Mouse (Mus musculus): ENCODE results near the gene Gzmf. TPM values are rescaled to one million over a fixed set of nuclear protein-coding genes. Genes with fewer than 3 reads are reported as not detected.
A peak's percentile ranks its signal among the peaks of the same experiment; 100 is the strongest.
"Not testable (repeated sequence)": the region's sequence is repeated elsewhere in the genome, so short reads cannot be mapped to it uniquely, and the experiment has no call there.

Gene Gzmf
- total RNA-seq (2021), result not detected
- long read RNA-seq, experiment 1, result 0 reads
- long read RNA-seq, experiment 2, result 0 reads

GRCm38 (mm10) chr14:56211317-56211716 is at the start of gene Gzmf:
Gene Gzmf, minus strand, starts transcription at chr14:56211417.
- intact Hi-C loops (cut with DNase I), result no loop called here
- DNase-seq, result no peak

GRCm38 (mm10) chr14:56240409-56240808 is 29.2 kb upstream of the Gzmf start:
- no peak for DNase-seq
- intact Hi-C loops (cut with DNase I), result no loop called here

- DNase-seq, result no peak
- intact Hi-C loops (cut with DNase I), result no loop called here
These were observed 23.3 kb upstream of the Gzmf start, which contains the start of gene Gzmc for GRCm38 (mm10) chr14:56234556-56234955. Gene Gzmc, minus strand, starts transcription at chr14:56234656.

- no peak for DNase-seq
- intact Hi-C loops (cut with DNase I), result loop anchor here (5.0 kb wide), 1 partner anchor 97 kb away; no protein-coding TSS in a partner anchor
These were observed 5.6 kb downstream of the Gzmf start for GRCm38 (mm10) chr14:56205613-56206012.

DNA sequence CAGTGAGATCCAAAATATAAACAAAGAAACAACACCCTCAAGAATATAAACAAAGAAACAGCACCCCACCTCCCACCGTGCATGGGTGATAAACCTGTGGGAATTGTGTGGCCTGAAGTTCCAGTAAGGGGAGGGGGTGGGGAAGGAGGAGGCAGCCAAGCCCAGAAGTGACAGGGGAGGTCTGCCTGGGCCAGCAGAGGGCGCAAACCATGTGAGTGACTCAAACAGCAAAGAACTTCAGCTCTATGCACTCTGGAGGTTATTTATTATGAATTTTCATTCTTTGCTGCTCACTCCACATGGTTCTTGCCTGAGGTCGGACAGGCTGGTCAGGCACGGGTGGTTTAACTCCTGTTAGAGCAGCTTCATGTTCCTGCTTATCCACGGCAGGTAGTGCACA is 6.2 kb downstream of the Gzmf start:
- not testable (repeated sequence) for DNase-seq
- intact Hi-C loops (cut with DNase I), result loop anchor here (5.0 kb wide), 1 partner anchor 97 kb away; no protein-coding TSS in a partner anchor

DNA sequence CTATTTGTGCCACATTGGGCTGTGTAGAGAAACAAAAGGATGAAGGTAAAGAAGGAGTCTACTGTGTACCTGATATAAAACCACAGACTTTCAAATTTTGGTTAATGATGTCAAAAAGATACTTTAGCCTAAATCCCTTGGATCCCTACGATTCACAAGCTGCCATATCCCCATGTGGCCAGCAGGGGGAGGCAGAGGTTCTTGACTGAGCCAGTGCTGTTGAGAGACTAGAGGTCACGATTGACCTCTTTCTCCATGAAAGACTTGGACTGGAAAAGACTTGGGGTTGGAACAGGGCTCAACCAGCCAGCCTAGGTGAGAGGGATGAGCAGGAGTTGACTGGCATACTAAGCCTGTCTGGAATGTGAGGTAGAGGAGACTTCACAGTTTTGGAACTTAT is 7.2 kb downstream of the Gzmf start:
- DNase-seq, result peak; percentile 15 to 39

GRCm38 (mm10) chr14:56186946-56187345 is 24.3 kb downstream of the Gzmf start:
- DNase-seq, result no peak
- intact Hi-C loops (cut with DNase I), result no loop called here

More for the DNA sequence above, 7.2 kb downstream of the Gzmf start:
- intact Hi-C loops (cut with DNase I), result no loop called here

DNA sequence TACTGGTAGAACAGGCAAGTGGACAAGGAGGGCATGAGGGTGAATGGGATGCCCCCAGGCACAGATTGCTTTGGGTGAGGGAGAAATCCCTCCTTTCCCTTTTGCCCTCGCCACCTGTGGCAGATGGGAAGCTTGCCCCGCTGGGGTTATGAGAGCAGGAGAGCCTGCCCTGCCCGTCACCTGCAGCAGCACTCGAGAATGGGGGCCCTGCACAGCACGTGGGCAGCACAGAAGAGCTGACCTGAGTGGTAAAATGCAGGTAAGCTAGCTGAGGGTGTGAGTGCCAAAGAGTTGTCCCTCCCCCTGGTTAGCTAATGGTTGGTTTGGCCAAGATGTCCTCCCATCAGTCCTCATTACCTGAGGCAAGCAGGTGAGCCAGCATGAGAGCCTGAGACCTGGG is 24.7 kb downstream of the Gzmf start:
- no peak for DNase-seq
- intact Hi-C loops (cut with DNase I), result no loop called here

DNA sequence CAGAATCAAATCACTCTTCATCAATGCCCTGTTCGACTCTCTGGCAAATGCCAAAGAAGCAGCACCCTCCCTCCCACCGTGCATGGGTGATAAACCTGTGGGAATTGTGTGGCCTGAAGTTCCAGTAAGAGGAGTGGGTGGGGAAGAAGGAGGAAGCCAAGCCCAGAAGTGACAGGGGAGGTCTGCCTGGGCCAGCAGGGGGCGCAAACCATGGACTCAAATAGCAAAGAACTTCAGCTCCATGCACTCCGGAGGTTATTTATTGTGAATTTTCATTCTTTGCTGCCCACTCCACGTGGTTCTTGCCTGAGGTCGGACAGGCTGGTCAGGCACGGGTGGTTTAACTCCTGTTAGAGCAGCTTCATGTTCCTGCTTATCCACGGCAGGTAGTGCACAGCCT is 33.6 kb downstream of the Gzmf start:
- intact Hi-C loops (cut with DNase I); DNase-seq: not testable (repeated sequence)

DNA sequence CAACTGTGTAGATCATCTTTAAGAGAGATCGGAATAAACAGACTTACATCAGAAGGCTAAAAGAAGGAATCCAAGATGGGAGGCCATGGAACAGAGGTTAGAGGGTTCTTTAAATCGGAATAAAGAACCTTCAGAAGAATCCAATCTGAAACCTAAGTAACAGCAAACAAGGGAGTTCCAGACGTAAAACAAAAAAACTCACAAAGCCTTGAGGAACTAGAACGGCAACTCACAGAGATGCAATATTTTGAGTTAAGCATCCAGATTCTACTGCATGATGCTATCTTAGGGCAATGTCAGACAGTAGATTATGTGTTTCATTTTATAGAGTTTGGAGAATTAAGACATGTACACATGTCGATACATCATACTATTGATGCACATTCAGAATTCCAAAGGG is 36.7 kb downstream of the Gzmf start, which contains the start of gene Gzmn:
Gzmn (minus strand) TSS at position 101 of the 400 bp plus-strand sequence.
- DNase-seq, result no peak

DNA sequence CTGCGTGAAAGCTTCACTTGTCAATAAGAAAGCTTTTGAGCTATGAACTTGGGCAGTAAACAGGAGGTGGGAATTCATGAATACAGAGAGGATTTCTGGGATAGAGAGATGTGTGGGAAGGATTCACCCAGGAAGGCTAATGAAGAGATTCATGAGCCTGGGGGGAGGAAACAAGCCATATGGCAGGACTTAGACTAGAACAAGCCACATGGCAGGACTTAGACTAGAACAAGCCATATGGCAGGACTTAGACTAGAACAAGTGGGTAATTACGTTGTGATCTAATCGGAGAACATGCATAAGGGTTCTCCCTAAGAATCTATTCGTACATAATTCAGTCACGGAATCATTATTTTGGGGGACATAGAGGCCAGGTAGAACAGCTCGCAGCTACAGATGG is 37.8 kb downstream of the Gzmf start:
- intact Hi-C loops (cut with DNase I), result no loop called here
- no peak for DNase-seq

More for the DNA sequence above, 36.7 kb downstream of the Gzmf start, which contains the start of gene Gzmn:
- intact Hi-C loops (cut with DNase I), result no loop called here

GRCm38 (mm10) chr14:56172744-56173143 is 38.5 kb downstream of the Gzmf start:
- intact Hi-C loops (cut with DNase I), result no loop called here
- no peak for DNase-seq

- no peak for DNase-seq
- intact Hi-C loops (cut with DNase I), result no loop called here
These were observed 43.2 kb downstream of the Gzmf start for GRCm38 (mm10) chr14:56168009-56168408.

DNA sequence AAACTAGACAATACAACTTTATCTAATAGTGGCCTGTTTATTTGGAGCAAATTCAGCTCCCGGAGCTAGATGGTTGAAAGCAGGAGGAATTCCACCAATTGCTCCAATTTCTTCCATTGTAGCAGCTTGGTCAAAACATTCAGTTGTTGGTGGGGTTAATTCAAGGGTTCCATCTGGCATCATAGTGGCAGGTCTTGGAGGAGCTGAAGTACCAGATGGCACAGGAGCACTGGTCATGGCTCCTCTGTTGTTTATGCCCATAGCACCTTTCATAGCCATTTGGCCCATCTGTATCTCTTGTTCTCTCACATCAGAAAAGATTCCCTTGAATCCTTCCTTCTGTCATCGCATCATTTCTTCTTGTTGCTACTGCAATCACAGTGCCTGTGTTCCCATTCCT is 49.1 kb downstream of the Gzmf start:
- intact Hi-C loops (cut with DNase I), result no loop called here
- DNase-seq, result no peak

- intact Hi-C loops (cut with DNase I); DNase-seq: not testable (repeated sequence)
These were observed 51.7 kb downstream of the Gzmf start, which contains the start of gene Gzmg for GRCm38 (mm10) chr14:56159479-56159878. Gene Gzmg, minus strand, starts transcription at chr14:56159579.

DNA sequence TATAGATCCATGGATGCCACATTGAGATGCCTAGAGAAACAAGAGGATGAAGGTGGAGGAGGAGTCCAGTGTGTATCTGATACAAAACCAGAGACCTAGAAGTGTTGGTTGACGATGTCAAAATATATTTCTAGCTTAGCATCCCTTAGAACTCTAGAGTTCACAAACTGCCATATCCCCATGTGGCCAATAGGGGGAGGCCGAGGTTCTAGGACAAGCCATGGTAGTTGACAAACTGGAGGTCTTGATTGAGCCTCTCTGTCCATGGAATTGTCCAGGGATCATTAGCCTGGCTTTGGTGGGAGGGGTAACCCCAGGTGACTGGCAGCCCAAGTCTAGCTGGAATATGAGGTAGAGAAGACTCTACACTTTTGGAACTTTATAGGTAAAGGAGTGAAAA is 55.9 kb downstream of the Gzmf start:
- intact Hi-C loops (cut with DNase I), result loop anchor here (1.0 kb wide), 1 partner anchor 15 kb away; no protein-coding TSS in a partner anchor
- no peak for DNase-seq

Other genes with a start within 250 kb of the Gzmf start
- gene Mcpt1, start 193.4 kb downstream of the Gzmf start, total RNA-seq (2021), result not detected
- not detected for gene Mcpt9, start 180.9 kb downstream of the Gzmf start, total RNA-seq (2021)
- gene Mcpt2, start 169.4 kb downstream of the Gzmf start, total RNA-seq (2021), result not detected
- gene Mcpt4, start 149.1 kb downstream of the Gzmf start, total RNA-seq (2021), result 1 to 10 TPM; 2.5 to 3.3 TPM
- not detected for gene Mcpt8, start 126.1 kb downstream of the Gzmf start, total RNA-seq (2021)
- gene Ctsg, start 108.8 kb downstream of the Gzmf start, total RNA-seq (2021), result not detected
- gene Gzme, start 90.8 kb downstream of the Gzmf start, total RNA-seq (2021), result not detected
- not detected for gene Gzmd, start 78.8 kb downstream of the Gzmf start, total RNA-seq (2021)
- not detected for gene Gzmg, start 51.8 kb downstream of the Gzmf start, total RNA-seq (2021)
- not detected for gene Gzmn, start 36.8 kb downstream of the Gzmf start, total RNA-seq (2021)
- gene Gzmc, start 23.2 kb upstream of the Gzmf start, total RNA-seq (2021), result not detected
- gene Gzmb, start 50.8 kb upstream of the Gzmf start, total RNA-seq (2021), result not detected
- not detected for gene Atp12a, start 153.7 kb upstream of the Gzmf start, total RNA-seq (2021)
- not detected for gene Rnf17, start 191.2 kb upstream of the Gzmf start, total RNA-seq (2021)